Mouse (Mus musculus) embryonic facial prominence, embryonic 13.5 days (tissue): ENCODE measurements around the gene Plekhh2. TPM values are rescaled to one million over a fixed set of nuclear protein-coding genes. Genes with fewer than 3 reads are reported as not detected.

ENCODE experiments used
- polyA plus RNA-seq: library from polyadenylated mRNA; unstranded; fragments of >200 nt; fragmentation: Nextera tagmentation; extraction: Ambion mirVana; gene quantifications from 2 replicates; pipeline ENCODE4 v1.2.1, GENCODE M21; 2015

Plekhh2 gene
- polyA plus RNA-seq, 1 experiment from 2014 or later: 9.2 TPM

Other genes with a start within 250 kb of the Plekhh2 start
- 9.5 and 10.3 TPM in 2 replicates for gene Thada, start 45.7 kb upstream of the Plekhh2 start, polyA plus RNA-seq
- gene Dync2li1, start 114.6 kb downstream of the Plekhh2 start, polyA plus RNA-seq: 38.2 and 43.4 TPM in 2 replicates
- 0.14 and 0.28 TPM in 2 replicates for gene Abcg8, start 164.4 kb downstream of the Plekhh2 start, polyA plus RNA-seq
- gene Abcg5, start 171.1 kb downstream of the Plekhh2 start, polyA plus RNA-seq: 3.0 and 4.8 TPM in 2 replicates